Mouse (Mus musculus) cortical plate, adult 2 months (tissue): Measurements from ENCODE around the gene Ppm1g. TPM values are rescaled to one million over a fixed set of nuclear protein-coding genes. Genes with fewer than 3 reads are reported as not detected.

Source experiments
- H3K27ac ChIP-seq: fragments of 200-500 bp; 2 replicates; pipeline ENCODE4 v1.5.1; 2012; ENCODE audit warnings: low read length, control low read depth, inconsistent platforms; ENCODE audit not compliant: insufficient read depth
- H3K4me1 ChIP-seq: fragments of 200-500 bp; 2 replicates; pipeline ENCODE4 v1.6.1; 2011; ENCODE audit warnings: low read length; ENCODE audit not compliant: control insufficient read depth, insufficient read depth
- H3K4me3 ChIP-seq: fragments of 200-500 bp; 2 replicates; pipeline ENCODE4 v1.5.1; 2011; ENCODE audit warnings: mild to moderate bottlenecking, low read length, control low read depth; ENCODE audit not compliant: insufficient read depth
- CTCF ChIP-seq: fragments of 200-500 bp; IDR thresholded peaks from 2 replicates; pipeline ENCODE4 v1.5.1; 2011; ENCODE audit warnings: mild to moderate bottlenecking, control low read depth, low read length; ENCODE audit not compliant: insufficient read depth; ENCODE audit errors: extremely low read depth
- POLR2A ChIP-seq: fragments of 200-500 bp; IDR thresholded peaks from 2 replicates; pipeline ENCODE4 v1.6.1; 2011; ENCODE audit warnings: mild to moderate bottlenecking, low read length, control low read depth; ENCODE audit not compliant: insufficient read depth; ENCODE audit errors: extremely low read depth
- polyA plus RNA-seq: library from polyadenylated mRNA; depleted of rRNA; stranded (reverse); fragments of >200 nt; gene quantifications from 2 replicates; pipeline ENCODE4 v1.2.3, GENCODE M21; 2012

The Ppm1g gene
- polyA plus RNA-seq, 1 experiment, result 79.8 TPM

- H3K4me1 ChIP-seq, result peaks cover 4% of the 10 kb centered on the region
- no peak overlapping the region for H3K4me3 ChIP-seq
- TF ChIP-seq CTCF (no peak), POLR2A (no peak)
- H3K27ac ChIP-seq, result no peak overlapping the region
Observed at GRCm38 (mm10) chr5:31194486-31195485, 25.7 kb downstream of the Ppm1g start.

GRCm38 (mm10) chr5:31193631-31194281, 26.7 kb downstream of the Ppm1g start:
- TF ChIP-seq POLR2A (no peak), CTCF (no peak)
- peak overlapping the region; percentile 26 for H3K27ac ChIP-seq
- H3K4me1 ChIP-seq, result peaks cover 4% of the 10 kb centered on the region
- peak overlapping the region; percentile 71 for H3K4me3 ChIP-seq

- peaks cover 4% of the 10 kb centered on the region for H3K4me1 ChIP-seq
- peak within 1 kb of the TSS; percentile 71 for H3K4me3 ChIP-seq
- H3K27ac ChIP-seq, result peak within 1 kb of the TSS; percentile 26
- TF ChIP-seq POLR2A (peak; percentile 86), CTCF (0 out of 2 replicates have a peak, but pooled peaks have one; percentile 12)
Observed at GRCm38 (mm10) chr5:31192939-31193630, 27.4 kb downstream of the Ppm1g start, which contains the start of the genes Snx17 and Eif2b4. TSS of gene Snx17 (plus strand) at chr5:31193227. TSS of gene Eif2b4 (minus strand) at chr5:31193430.

- TF ChIP-seq POLR2A, result no peak
- no peak for TF ChIP-seq CTCF
- H3K27ac ChIP-seq, result peak overlapping the region; percentile 17
Observed at GRCm38 (mm10) chr5:31192045-31192938, 28.2 kb downstream of the Ppm1g start.

GRCm38 (mm10) chr5:31190201-31190600, 30.3 kb downstream of the Ppm1g start:
- Histone ChIP-seq H3K4me3 (no peak overlapping the region), H3K4me1 (peaks cover 4% of the 10 kb centered on the region), H3K27ac (no peak overlapping the region)
- no peak for TF ChIP-seq POLR2A
- TF ChIP-seq CTCF, result no peak

More at GRCm38 (mm10) chr5:31192045-31192938, 28.2 kb downstream of the Ppm1g start:
- peaks cover 4% of the 10 kb centered on the region for H3K4me1 ChIP-seq
- H3K4me3 ChIP-seq, result peak overlapping the region; percentile 71

- no peak overlapping the region for H3K4me3 ChIP-seq
Observed at GRCm38 (mm10) chr5:31188223-31188840, 32.2 kb downstream of the Ppm1g start.

GRCm38 (mm10) chr5:31183678-31184077, 36.8 kb downstream of the Ppm1g start:
- Histone ChIP-seq H3K4me3 (no peak overlapping the region), H3K4me1 (no peaks in the 10 kb centered on the region), H3K27ac (no peak overlapping the region)
- TF ChIP-seq CTCF (no peak), POLR2A (no peak)

More at GRCm38 (mm10) chr5:31188223-31188840, 32.2 kb downstream of the Ppm1g start:
- Histone ChIP-seq H3K27ac (no peak overlapping the region), H3K4me1 (peaks cover 2% of the 10 kb centered on the region; the same call in 1 of the 2 replicates)
- TF ChIP-seq POLR2A, result no peak
- TF ChIP-seq CTCF, result peak; percentile 13; the same call in 1 of the 2 replicates
